Mouse (Mus musculus): ENCODE data around the gene Prkaca. TPM values are rescaled to one million over a fixed set of nuclear protein-coding genes. Genes with fewer than 3 reads are reported as not detected.
A peak's percentile ranks its signal among the peaks of the same experiment; 100 is the strongest.

Gene Prkaca
- polyA plus RNA-seq, 1 experiment: 57.8 TPM

- Histone ChIP-seq H3K27ac (ENCODE audit: control insufficient read depth, insufficient read depth, low read length) (no peak overlapping the region), H3K36me3 (ENCODE audit: control insufficient read depth, insufficient read depth, low read length) (peaks cover 17% of the 10 kb centered on the region), H3K27me3 (ENCODE audit: control insufficient read depth, insufficient read depth, low read length) (no peaks in the 10 kb centered on the region), H3K4me1 (replicated peaks; ENCODE audit: control insufficient read depth, insufficient read depth, low read length) (no peaks in the 10 kb centered on the region), H3K4me3 (ENCODE audit: control insufficient read depth, insufficient read depth, low read length) (no peak overlapping the region)
- WGBS: 93% methylated on average over 14 of the region's 14 CpGs
- no peak for DNase-seq
- no peak for TF ChIP-seq CTCF (IDR thresholded peaks at IDR 0.05; ENCODE audit: borderline replicate concordance, control insufficient read depth, extremely low read depth, insufficient read depth, low read length, poor library complexity)
- no peak for TF ChIP-seq POLR2A (IDR thresholded peaks at IDR 0.05; ENCODE audit: control insufficient read depth, extremely low read depth, insufficient read depth, low read length, poor library complexity)
Observed at GRCm38 (mm10) chr8:83990170-83990569, 17.4 kb downstream of the Prkaca start.

- H3K27me3 ChIP-seq (ENCODE audit: control insufficient read depth, insufficient read depth, low read length): no peaks in the 10 kb centered on the region
- no peak overlapping the region for H3K4me3 ChIP-seq (ENCODE audit: control insufficient read depth, insufficient read depth, low read length)
- TF ChIP-seq CTCF (IDR thresholded peaks at IDR 0.05; ENCODE audit: borderline replicate concordance, control insufficient read depth, extremely low read depth, insufficient read depth, low read length, poor library complexity) (no peak), POLR2A (IDR thresholded peaks at IDR 0.05; ENCODE audit: control insufficient read depth, extremely low read depth, insufficient read depth, low read length, poor library complexity) (no peak)
- peaks cover 10% of the 10 kb centered on the region; the same call in 1 of the 2 replicates for H3K36me3 ChIP-seq (ENCODE audit: control insufficient read depth, insufficient read depth, low read length)
- WGBS: 96% methylated on average over 2 of the region's 2 CpGs
- no peak for DNase-seq
- peaks cover 4% of the 10 kb centered on the region for H3K4me1 ChIP-seq (replicated peaks; ENCODE audit: control insufficient read depth, insufficient read depth, low read length)
- H3K27ac ChIP-seq (ENCODE audit: control insufficient read depth, insufficient read depth, low read length): no peak overlapping the region
Observed at GRCm38 (mm10) chr8:83992488-83992887, 19.7 kb downstream of the Prkaca start.

GRCm38 (mm10) chr8:83994030-83994429 is 21.2 kb downstream of the Prkaca start:
- Histone ChIP-seq H3K36me3 (ENCODE audit: control insufficient read depth, insufficient read depth, low read length) (peaks cover 4% of the 10 kb centered on the region; the same call in 1 of the 2 replicates), H3K27me3 (ENCODE audit: control insufficient read depth, insufficient read depth, low read length) (no peaks in the 10 kb centered on the region), H3K27ac (ENCODE audit: control insufficient read depth, insufficient read depth, low read length) (no peak overlapping the region), H3K4me1 (replicated peaks; ENCODE audit: control insufficient read depth, insufficient read depth, low read length) (peaks cover 8% of the 10 kb centered on the region), H3K4me3 (ENCODE audit: control insufficient read depth, insufficient read depth, low read length) (no peak overlapping the region)
- 65% methylated on average over 3 of the region's 3 CpGs for WGBS
- no peak for DNase-seq
- TF ChIP-seq POLR2A (IDR thresholded peaks at IDR 0.05; ENCODE audit: control insufficient read depth, extremely low read depth, insufficient read depth, low read length, poor library complexity): no peak
- no peak for TF ChIP-seq CTCF (IDR thresholded peaks at IDR 0.05; ENCODE audit: borderline replicate concordance, control insufficient read depth, extremely low read depth, insufficient read depth, low read length, poor library complexity)

GRCm38 (mm10) chr8:83995973-83996372 is 23.2 kb downstream of the Prkaca start:
- peaks cover 19% of the 10 kb centered on the region for H3K4me1 ChIP-seq (replicated peaks; ENCODE audit: control insufficient read depth, insufficient read depth, low read length)
- 56% methylated on average over 12 of the region's 12 CpGs for whole genome bisulfite sequencing
- H3K36me3 ChIP-seq (ENCODE audit: control insufficient read depth, insufficient read depth, low read length): peaks cover 4% of the 10 kb centered on the region; the same call in 1 of the 2 replicates
- TF ChIP-seq CTCF (IDR thresholded peaks at IDR 0.05; ENCODE audit: borderline replicate concordance, control insufficient read depth, extremely low read depth, insufficient read depth, low read length, poor library complexity): no peak
- no peak for TF ChIP-seq POLR2A (IDR thresholded peaks at IDR 0.05; ENCODE audit: control insufficient read depth, extremely low read depth, insufficient read depth, low read length, poor library complexity)
- no peaks in the 10 kb centered on the region for H3K27me3 ChIP-seq (ENCODE audit: control insufficient read depth, insufficient read depth, low read length)
- H3K4me3 ChIP-seq (ENCODE audit: control insufficient read depth, insufficient read depth, low read length): no peak overlapping the region
- H3K27ac ChIP-seq (ENCODE audit: control insufficient read depth, insufficient read depth, low read length): no peak overlapping the region
- no peak for DNase-seq

- DNase-seq: peak; percentile 75
- Histone ChIP-seq H3K36me3 (ENCODE audit: control insufficient read depth, insufficient read depth, low read length) (0 out of 2 replicates have a peak, but pooled peaks cover under 1% of the 10 kb centered on the region), H3K4me1 (replicated peaks; ENCODE audit: control insufficient read depth, insufficient read depth, low read length) (peaks cover 19% of the 10 kb centered on the region), H3K27me3 (ENCODE audit: control insufficient read depth, insufficient read depth, low read length) (no peaks in the 10 kb centered on the region), H3K4me3 (ENCODE audit: control insufficient read depth, insufficient read depth, low read length) (peak overlapping the region; percentile 50), H3K27ac (ENCODE audit: control insufficient read depth, insufficient read depth, low read length) (no peak overlapping the region; the same call in 1 of the 2 replicates)
- TF ChIP-seq CTCF (IDR thresholded peaks at IDR 0.05; ENCODE audit: borderline replicate concordance, control insufficient read depth, extremely low read depth, insufficient read depth, low read length, poor library complexity) (0 out of 2 replicates have a peak, but pooled peaks have one; percentile 19), POLR2A (IDR thresholded peaks at IDR 0.05; ENCODE audit: control insufficient read depth, extremely low read depth, insufficient read depth, low read length, poor library complexity) (0 out of 2 replicates have a peak, but pooled peaks have one; percentile 40)
- WGBS: under 1% methylated on average over 68 of the region's 103 CpGs
Observed at GRCm38 (mm10) chr8:83996567-83997505, 24.0 kb downstream of the Prkaca start.

- WGBS: 13% methylated on average over 110 of the region's 112 CpGs
- Histone ChIP-seq H3K4me3 (ENCODE audit: control insufficient read depth, insufficient read depth, low read length) (peak within 1 kb of the TSS; percentile 97), H3K27ac (ENCODE audit: control insufficient read depth, insufficient read depth, low read length) (no peak within 1 kb of the TSS; the same call in 1 of the 2 replicates), H3K27me3 (ENCODE audit: control insufficient read depth, insufficient read depth, low read length) (no peaks in the 10 kb centered on the region), H3K4me1 (replicated peaks; ENCODE audit: control insufficient read depth, insufficient read depth, low read length) (peaks cover 25% of the 10 kb centered on the region), H3K36me3 (ENCODE audit: control insufficient read depth, insufficient read depth, low read length) (no peaks in the 10 kb centered on the region)
- DNase-seq: peak; percentile 59
- TF ChIP-seq CTCF (IDR thresholded peaks at IDR 0.05; ENCODE audit: borderline replicate concordance, control insufficient read depth, extremely low read depth, insufficient read depth, low read length, poor library complexity): no peak
- no peak for TF ChIP-seq POLR2A (IDR thresholded peaks at IDR 0.05; ENCODE audit: control insufficient read depth, extremely low read depth, insufficient read depth, low read length, poor library complexity)
Observed at GRCm38 (mm10) chr8:83997511-83998141, 24.8 kb downstream of the Prkaca start, which contains the start of gene Samd1. Gene Samd1, plus strand, starts transcription at chr8:83997672.

All from thymus, adult 2 months (tissue).